Mouse (Mus musculus) urinary bladder, postnatal 10 days (tissue): ENCODE data around the gene Actb.
"Not testable (repeated sequence)": the region's sequence is repeated elsewhere in the genome, so short reads cannot be mapped to it uniquely, and the experiment has no call there.

Experiments used
- DNase-seq: peaks from one replicate; pipeline ENCODE4 v3.0.0; 2022; ENCODE audit warnings: low spot score

Gene Actb

DNA sequence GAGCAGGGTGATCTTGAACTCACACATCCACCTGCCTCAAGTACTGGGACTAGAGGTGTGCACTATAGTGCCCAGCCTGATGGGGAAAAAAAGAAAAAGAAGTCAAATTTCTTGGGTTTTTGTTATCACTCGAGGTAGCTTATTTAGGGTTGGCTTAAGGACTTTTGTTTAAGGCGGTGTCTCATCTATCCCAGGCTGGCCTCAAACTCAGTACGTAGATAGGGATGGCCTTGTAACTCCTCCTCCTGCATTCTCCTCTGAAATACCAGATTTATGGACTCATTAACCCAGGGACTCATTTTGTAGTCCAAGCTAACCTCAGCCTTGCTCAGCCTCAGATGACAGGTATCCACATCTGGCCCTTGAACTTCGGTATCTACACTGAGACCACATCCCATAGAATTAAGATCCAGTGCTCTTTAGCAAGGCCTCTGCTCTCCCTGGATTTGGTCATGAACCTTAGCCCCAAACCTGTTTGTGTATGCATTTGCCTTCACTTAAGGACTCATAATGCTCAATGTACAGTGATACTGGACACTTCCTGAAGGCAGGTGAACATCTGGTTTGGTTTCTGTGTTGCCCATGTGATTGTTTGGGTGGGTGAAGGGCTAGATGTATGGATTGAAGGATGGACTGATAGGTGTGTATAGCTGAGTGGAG lies 4.6 kb downstream of the Actb start:
- no peak for DNase-seq

- no peak for DNase-seq
Measured at GRCm38 (mm10) chr5:142901355-142901802, 5.2 kb downstream of the Actb start.

GRCm38 (mm10) chr5:142900651-142901050 lies 5.9 kb downstream of the Actb start:
- DNase-seq: no peak

- DNase-seq: no peak
Measured at GRCm38 (mm10) chr5:142899932-142900533, 6.5 kb downstream of the Actb start.

- no peak for DNase-seq
Measured at GRCm38 (mm10) chr5:142899057-142899601, 7.4 kb downstream of the Actb start.

GRCm38 (mm10) chr5:142898316-142898715 lies 8.2 kb downstream of the Actb start:
- DNase-seq: no peak

DNA sequence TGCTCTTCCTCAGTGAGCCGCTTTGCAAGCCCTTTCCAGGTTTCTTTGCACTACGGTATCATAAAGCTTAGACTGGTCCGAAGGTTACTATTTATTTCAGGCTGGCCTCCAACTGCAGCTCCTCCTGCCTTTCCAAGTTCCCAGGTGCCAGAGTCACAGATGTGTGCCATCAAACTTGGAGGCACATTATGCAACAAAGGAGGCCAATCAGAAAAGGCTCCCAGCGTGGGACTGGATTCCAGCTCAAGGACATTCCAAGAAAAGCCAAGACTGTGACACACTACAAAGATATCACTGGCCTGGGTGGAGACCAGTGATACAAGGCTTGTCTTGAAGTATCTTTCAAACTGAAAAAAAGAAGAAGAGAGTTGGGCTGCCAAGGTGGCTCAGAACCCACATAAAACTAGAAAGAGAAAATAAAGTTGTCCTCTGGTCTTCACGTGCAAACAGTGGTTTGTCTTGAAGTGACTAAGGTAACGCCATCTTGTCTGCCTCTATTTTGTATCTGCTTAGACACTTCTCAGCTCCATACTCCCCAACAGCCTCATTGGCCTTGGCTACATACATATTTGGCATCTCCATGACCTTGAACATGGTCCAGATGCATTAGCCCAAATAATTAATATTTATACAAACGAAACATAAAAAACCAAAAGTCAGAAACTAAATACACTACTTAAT lies 8.8 kb downstream of the Actb start:
- DNase-seq: no peak

DNA sequence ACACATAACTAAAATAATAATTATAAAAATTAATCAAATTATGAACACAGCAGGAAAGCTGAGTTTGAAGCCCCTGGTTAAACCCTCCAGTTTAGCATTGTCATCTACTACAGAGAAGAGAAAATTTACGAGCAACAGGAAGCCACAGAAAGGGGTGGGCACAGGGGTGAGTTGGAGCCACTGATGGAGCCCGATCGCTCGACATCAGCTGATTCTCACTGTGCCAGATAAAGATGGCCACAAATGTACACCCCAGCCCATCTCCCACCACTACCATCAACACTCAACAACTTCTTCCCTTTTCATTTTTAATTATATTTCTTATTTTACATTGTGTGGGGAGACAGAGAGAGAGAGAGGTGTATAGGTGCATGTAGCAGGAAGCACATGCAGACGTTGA lies 9.8 kb downstream of the Actb start:
- DNase-seq: no peak

- no peak for DNase-seq
Measured at GRCm38 (mm10) chr5:142896192-142896591, 10.4 kb downstream of the Actb start.

- peak; percentile 49 for DNase-seq
Measured at GRCm38 (mm10) chr5:142894918-142895613, 11.5 kb downstream of the Actb start, which contains the start of gene Fbxl18. TSS of gene Fbxl18 (minus strand) at chr5:142895421.

GRCm38 (mm10) chr5:142891396-142891795 lies 15.2 kb downstream of the Actb start:
- no peak for DNase-seq

DNA sequence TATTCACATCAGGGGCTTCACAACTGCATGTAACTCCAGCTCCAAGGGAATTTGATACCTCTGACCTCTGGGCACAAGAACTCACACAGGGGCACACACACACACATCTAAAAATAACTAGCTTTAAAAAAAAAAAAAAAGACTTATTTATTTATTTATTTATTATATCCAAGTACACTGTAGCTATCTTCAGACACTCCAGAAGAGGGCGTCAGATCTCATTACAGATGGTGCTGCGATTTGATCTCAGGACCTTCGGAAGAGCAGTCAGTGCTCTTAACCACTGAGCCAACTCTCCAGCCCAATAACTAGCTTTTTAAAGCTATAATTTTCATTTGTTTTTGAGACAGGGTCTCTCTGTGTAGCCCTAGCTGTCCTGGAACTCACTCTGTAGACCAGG lies 19.0 kb downstream of the Actb start:
- DNase-seq: not testable (repeated sequence)

- no peak for DNase-seq
Measured at GRCm38 (mm10) chr5:142886761-142887160, 19.8 kb downstream of the Actb start.

GRCm38 (mm10) chr5:142886181-142886580 lies 20.4 kb downstream of the Actb start:
- DNase-seq: no peak

GRCm38 (mm10) chr5:142882471-142882870 lies 24.1 kb downstream of the Actb start:
- DNase-seq: no peak

- DNase-seq: no peak
Measured at GRCm38 (mm10) chr5:142881936-142882335, 24.6 kb downstream of the Actb start.

- DNase-seq: no peak
Measured at GRCm38 (mm10) chr5:142880806-142881516, 25.6 kb downstream of the Actb start.

DNA sequence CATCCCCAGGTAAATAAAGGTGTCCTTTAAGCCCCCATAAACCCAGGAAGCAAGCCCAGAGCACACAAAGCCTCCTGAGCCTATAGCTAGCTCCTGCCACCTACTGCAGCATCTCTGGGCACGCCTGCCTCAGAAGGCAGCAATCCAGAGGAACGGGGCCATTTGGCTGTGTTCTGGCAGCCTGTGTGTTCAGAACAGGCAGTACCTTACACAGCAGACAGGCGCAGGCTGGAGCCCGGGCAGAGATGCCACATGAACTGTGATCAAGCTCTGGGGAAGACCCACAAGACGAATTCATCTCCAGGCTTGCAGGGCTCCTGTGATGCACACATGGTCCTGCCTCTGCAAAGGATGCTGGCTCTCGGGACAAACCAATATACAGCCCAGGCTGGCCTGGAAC lies 26.3 kb downstream of the Actb start:
- DNase-seq: no peak

DNA sequence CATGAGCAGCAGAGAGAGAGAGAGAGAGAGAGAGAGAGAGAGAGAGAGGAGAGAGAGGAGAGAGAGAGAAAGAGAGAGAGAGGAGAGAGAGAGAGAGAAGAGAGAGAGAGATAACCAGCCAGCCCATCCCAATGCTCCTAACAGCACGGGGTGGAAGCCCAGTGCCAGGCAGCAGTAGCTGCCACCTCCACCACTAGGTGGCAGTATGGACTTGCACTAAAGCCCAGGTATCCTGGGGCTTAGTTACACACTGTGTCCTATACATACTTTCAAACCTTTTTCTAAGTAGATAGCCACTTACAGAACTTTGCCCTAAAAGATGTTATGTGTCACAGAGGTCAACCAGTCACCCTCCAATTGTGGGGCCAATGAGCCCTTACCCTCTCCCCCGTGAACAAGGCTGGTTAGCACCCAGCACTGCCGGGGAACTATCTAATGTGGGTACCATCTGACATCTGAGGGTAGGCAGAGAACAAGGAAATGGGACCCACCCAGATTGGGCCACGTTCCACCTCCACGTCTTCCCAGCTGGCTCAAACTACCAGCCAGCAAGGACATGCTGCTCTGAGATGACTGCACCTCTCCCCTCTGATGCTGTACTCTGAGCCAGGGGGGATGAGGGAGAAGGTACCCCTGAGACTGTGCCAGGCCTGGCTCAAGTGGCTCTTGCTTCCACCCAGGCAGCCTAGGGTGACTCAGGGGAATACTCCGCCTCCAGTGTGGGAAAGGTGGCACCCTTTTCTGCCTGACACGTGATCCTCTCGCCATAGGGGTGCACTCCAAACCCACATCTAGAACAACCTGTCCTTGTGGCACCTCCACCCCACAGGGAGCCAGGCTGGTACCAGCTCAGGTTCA lies 27.0 kb downstream of the Actb start:
- no peak for DNase-seq

GRCm38 (mm10) chr5:142878570-142878969 lies 28.0 kb downstream of the Actb start:
- no peak for DNase-seq
